Mouse (Mus musculus): ENCODE measurements around the gene Psme1.

The Psme1 gene

GRCm38 (mm10) chr14:55570588-55570987, 7.3 kb upstream of the Psme1 start:
- DNase-seq (ENCODE audit: low read depth in 1 of 2, low spot score in 2 of 2): no peak

- DNase-seq (ENCODE audit: low read depth in 1 of 2, low spot score in 2 of 2): no peak
These were observed 6.2 kb upstream of the Psme1 start for GRCm38 (mm10) chr14:55571760-55572159.

- DNase-seq (ENCODE audit: low read depth in 1 of 2, low spot score in 2 of 2): no peak
These were observed 2.6 kb upstream of the Psme1 start, which contains the start of gene Fitm1 for GRCm38 (mm10) chr14:55575302-55575701. Fitm1 (plus strand) TSS chr14:55575617.

- DNase-seq (ENCODE audit: low read depth in 1 of 2, low spot score in 2 of 2): no peak
These were observed 2.2 kb upstream of the Psme1 start for GRCm38 (mm10) chr14:55575711-55576110.

GRCm38 (mm10) chr14:55576376-55576775, 1.5 kb upstream of the Psme1 start:
- DNase-seq (ENCODE audit: low read depth in 1 of 2, low spot score in 2 of 2): no peak

- DNase-seq (ENCODE audit: low read depth in 1 of 2, low spot score in 2 of 2): no peak
These were observed 846 bp downstream of the Psme1 start for GRCm38 (mm10) chr14:55578668-55579269.

- DNase-seq (ENCODE audit: low read depth in 1 of 2, low spot score in 2 of 2): no peak
These were observed 1.9 kb downstream of the Psme1 start for GRCm38 (mm10) chr14:55579511-55580496.

GRCm38 (mm10) chr14:55580731-55581130, 2.8 kb downstream of the Psme1 start:
- DNase-seq (ENCODE audit: low read depth in 1 of 2, low spot score in 2 of 2): no peak

GRCm38 (mm10) chr14:55581981-55582681, 4.2 kb downstream of the Psme1 start:
- DNase-seq (ENCODE audit: low read depth in 1 of 2, low spot score in 2 of 2): no peak

GRCm38 (mm10) chr14:55584303-55584701, 6.4 kb downstream of the Psme1 start:
- DNase-seq (ENCODE audit: low read depth in 1 of 2, low spot score in 2 of 2): no peak

GRCm38 (mm10) chr14:55584702-55585565, 7.0 kb downstream of the Psme1 start, which contains the start of gene Emc9:
Emc9 (minus strand) TSS chr14:55585302.
- peak in 1 of 2 experiments; percentile 57 for DNase-seq (ENCODE audit: low read depth in 1 of 2, low spot score in 2 of 2)

- no peak for DNase-seq (ENCODE audit: low read depth in 1 of 2, low spot score in 2 of 2)
These were observed 7.6 kb downstream of the Psme1 start for GRCm38 (mm10) chr14:55585566-55585960.

- no peak for DNase-seq (ENCODE audit: low read depth in 1 of 2, low spot score in 2 of 2)
These were observed 8.2 kb downstream of the Psme1 start for GRCm38 (mm10) chr14:55586149-55586548.

- DNase-seq (ENCODE audit: low read depth in 1 of 2, low spot score in 2 of 2): no peak
These were observed 11.3 kb downstream of the Psme1 start for GRCm38 (mm10) chr14:55589271-55589670.

- no peak for DNase-seq (ENCODE audit: low read depth in 1 of 2, low spot score in 2 of 2)
These were observed 12.0 kb downstream of the Psme1 start for GRCm38 (mm10) chr14:55589771-55590448.

- peak; percentile 83 to 91 for DNase-seq (ENCODE audit: low read depth in 1 of 2, low spot score in 2 of 2)
These were observed 12.9 kb downstream of the Psme1 start, which contains the start of gene Psme2 for GRCm38 (mm10) chr14:55590748-55591330. Psme2 (minus strand) TSS chr14:55591113.

GRCm38 (mm10) chr14:55591331-55591891, 13.5 kb downstream of the Psme1 start, which contains the start of gene Rnf31:
Rnf31 (plus strand) TSS chr14:55591708.
- peak; percentile 88 to 91 for DNase-seq (ENCODE audit: low read depth in 1 of 2, low spot score in 2 of 2)

- DNase-seq (ENCODE audit: low read depth in 1 of 2, low spot score in 2 of 2): no peak
These were observed 14.3 kb downstream of the Psme1 start for GRCm38 (mm10) chr14:55592226-55592625.
